ENCODE assay signal across 8 mouse cellular contexts in the genomic region with DNA sequence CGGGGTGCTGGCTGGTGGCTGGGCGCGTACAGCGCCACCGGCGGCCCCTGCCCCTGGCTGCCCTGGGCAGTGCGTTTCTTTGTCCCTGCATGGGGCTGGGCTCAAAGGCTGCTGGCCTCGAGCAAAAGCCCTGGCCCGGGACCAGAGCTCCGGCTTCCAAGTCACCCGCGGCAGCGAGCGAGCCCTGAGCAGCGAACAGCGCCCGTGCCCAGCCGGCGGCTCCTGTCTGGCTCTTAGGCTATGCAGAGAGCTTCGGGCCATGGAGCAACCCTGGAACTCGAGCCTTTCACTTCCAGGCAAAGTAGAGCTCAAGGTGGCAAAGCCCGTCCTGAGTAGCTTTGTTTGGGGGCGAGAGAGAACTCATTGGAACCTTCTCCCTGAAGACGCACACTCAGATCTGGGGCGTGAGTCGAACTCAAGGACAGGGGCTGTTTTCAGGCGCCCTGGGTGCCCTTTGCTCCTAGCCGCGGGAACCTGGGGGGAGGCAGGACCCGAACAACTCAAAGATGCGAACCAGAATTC. TPM values are rescaled to one million over a fixed set of nuclear protein-coding genes. Genes with fewer than 3 reads are reported as not detected.
A peak's percentile ranks its signal among the peaks of the same experiment; 100 is the strongest.
DNase-seq lines count a peak whose midpoint lies in the region; ATAC-seq and TF ChIP-seq lines count a peak whose summit lies in the region.

No protein-coding gene starts in this region.

- no peaks in the 10 kb centered on the region for H3K36me3 ChIP-seq in hindbrain, embryonic 16.5 days (ENCODE audit: control insufficient read depth, insufficient read depth, low read length)
- H3K36me3 ChIP-seq in limb, embryonic 13.5 days: no peaks in the 10 kb centered on the region
- H3K36me3 ChIP-seq in midbrain, embryonic 12.5 days: no peaks in the 10 kb centered on the region

- H3K4me1 ChIP-seq in cerebellum, adult 2 months (ENCODE audit: control insufficient read depth, insufficient read depth, low read length): no peaks in the 10 kb centered on the region; the same call in 1 of the 2 replicates
- peaks cover 29% of the 10 kb centered on the region for H3K4me1 ChIP-seq in hindbrain, embryonic 16.5 days (ENCODE audit: control insufficient read depth, insufficient read depth, low read depth, low read length)
- peaks cover 50% of the 10 kb centered on the region for H3K4me1 ChIP-seq in limb, embryonic 13.5 days
- H3K4me1 ChIP-seq in midbrain, embryonic 12.5 days: peaks cover 44% of the 10 kb centered on the region

- under 1% methylated on average over 31 of the region's 31 CpGs for WGBS in cerebellum, adult 2 months
- WGBS in hindbrain, embryonic 16.5 days: under 1% methylated on average over 26 of the region's 31 CpGs
- under 1% methylated on average over 30 of the region's 31 CpGs for WGBS in limb, embryonic 13.5 days
- WGBS in midbrain, embryonic 12.5 days: under 1% methylated on average over 31 of the region's 31 CpGs

- H3K4me3 ChIP-seq in cerebellum, adult 2 months (replicated peaks; ENCODE audit: insufficient read depth, low read depth, low read length): peak overlapping the region; percentile 82
- peak overlapping the region; percentile 84 for H3K4me3 ChIP-seq in hindbrain, embryonic 16.5 days (ENCODE audit: low read length)
- H3K4me3 ChIP-seq in limb, embryonic 13.5 days: peak overlapping the region; percentile 62
- peak overlapping the region; percentile 61 for H3K4me3 ChIP-seq in midbrain, embryonic 12.5 days

- H3K27me3 ChIP-seq in cerebellum, adult 2 months (ENCODE audit: control insufficient read depth, insufficient read depth, low read length): no peaks in the 10 kb centered on the region
- H3K27me3 ChIP-seq in hindbrain, embryonic 16.5 days (replicated peaks; ENCODE audit: control insufficient read depth, insufficient read depth, low read length): peaks cover 8% of the 10 kb centered on the region
- H3K27me3 ChIP-seq in limb, embryonic 13.5 days: peaks cover 68% of the 10 kb centered on the region
- H3K27me3 ChIP-seq in midbrain, embryonic 12.5 days: peaks cover 76% of the 10 kb centered on the region

- DNase-seq in layer of hippocampus, postnatal 14 days (ENCODE audit: low spot score in 2 of 2): peak; percentile 19 to 25
- DNase-seq in layer of hippocampus, adult 11-12 months (ENCODE audit: low spot score): no peak
- peak; percentile 83 to 87 for DNase-seq in cerebellum, adult 2 months
- DNase-seq in gastrocnemius, postnatal 10 days: peak; percentile 67
- peak; percentile 24 for DNase-seq in testis, postnatal 14 days (ENCODE audit: low spot score)

- H3K9ac ChIP-seq in hindbrain, embryonic 16.5 days (ENCODE audit: low read depth, low read length): peak overlapping the region; percentile 71
- H3K9ac ChIP-seq in limb, embryonic 13.5 days: peak overlapping the region; percentile 72
- H3K9ac ChIP-seq in midbrain, embryonic 12.5 days (replicated peaks): peak overlapping the region; percentile 66

- 0 out of 2 replicates have a peak, but pooled peaks have one; percentile 12 for TF ChIP-seq POLR2A in cerebellum, adult 2 months (IDR thresholded peaks at IDR 0.05; ENCODE audit: borderline replicate concordance, insufficient read depth, low read length)

- H3K4me2 ChIP-seq in hindbrain, embryonic 16.5 days (ENCODE audit: low read length): peak overlapping the region; percentile 99
- H3K4me2 ChIP-seq in limb, embryonic 13.5 days (replicated peaks): peak overlapping the region; percentile 97
- peak overlapping the region; percentile 97 for H3K4me2 ChIP-seq in midbrain, embryonic 12.5 days (replicated peaks)

- H3K9me3 ChIP-seq in hindbrain, embryonic 16.5 days (ENCODE audit: control insufficient read depth, low read length): no peaks in the 10 kb centered on the region
- H3K9me3 ChIP-seq in limb, embryonic 13.5 days: no peaks in the 10 kb centered on the region
- H3K9me3 ChIP-seq in midbrain, embryonic 12.5 days: no peaks in the 10 kb centered on the region

- no peak for ATAC-seq in hindbrain, embryonic 16.5 days
- ATAC-seq in limb, embryonic 13.5 days (ENCODE audit: low FRiP score, low read depth): no peak; the same call in 1 of the 2 replicates
- ATAC-seq in midbrain, embryonic 12.5 days (ENCODE audit: low FRiP score, low read depth): peak; percentile 17; the same call in 1 of the 2 replicates

- TF ChIP-seq CTCF in cerebellum, adult 2 months (IDR thresholded peaks at IDR 0.05; ENCODE audit: borderline replicate concordance, insufficient read depth, low read depth, low read length): no peak

- peak overlapping the region; percentile 50 for H3K27ac ChIP-seq in cerebellum, adult 2 months (ENCODE audit: insufficient read depth, low read length)
- H3K27ac ChIP-seq in hindbrain, embryonic 16.5 days (ENCODE audit: low read depth, low read length): peak overlapping the region; percentile 39
- H3K27ac ChIP-seq in limb, embryonic 13.5 days: no peak overlapping the region; the same call in 1 of the 2 replicates
- H3K27ac ChIP-seq in midbrain, embryonic 12.5 days (replicated peaks): no peak overlapping the region

RNA-seq across cellular contexts. Expression of gene Fgf9, which starts 0.8 kb away (rescaled TPM):
- total RNA-seq in layer of hippocampus, postnatal 14 days (2021): 10 to 100 TPM; 15.2 to 18.1 TPM
- polyA plus RNA-seq in cerebellum, adult 2 months (2012; rRNA removed): 41.3 and 42.1 TPM in 2 replicates
- 1 to 10 TPM; 1.2 to 1.8 TPM for total RNA-seq in gastrocnemius, postnatal 10 days (2021)
- polyA plus RNA-seq in hindbrain, embryonic 16.5 days (2015; fragmentation: Nextera tagmentation; extraction: Ambion mirVana): 25.8 and 31.8 TPM in 2 replicates
- 14.1 TPM in 2 replicates for polyA plus RNA-seq in limb, embryonic 13.5 days (2015; fragmentation: Nextera tagmentation; extraction: Ambion mirVana)
- polyA plus RNA-seq in midbrain, embryonic 12.5 days (2016; fragmentation: Nextera tagmentation; extraction: Ambion mirVana): 3.4 and 3.9 TPM in 2 replicates

Comparison
In these comparisons a context has a peak if more than half of its experiments do, and no peak if none do; other contexts are left out.
1. H3K27ac ChIP-seq: peak in cerebellum, adult 2 months (single experiment) and hindbrain, embryonic 16.5 days (single experiment); none in limb, embryonic 13.5 days (single experiment) and midbrain, embryonic 12.5 days (single experiment).
2. Peak in every context shown above with its lines, with median percentiles within 50 percentile points of each other: H3K4me3 ChIP-seq, H3K4me2 ChIP-seq and H3K9ac ChIP-seq.